Mouse (Mus musculus): ENCODE data around the gene Sptbn4.

- TF ChIP-seq POLR2A (IDR thresholded peaks at IDR 0.05; ENCODE audit: borderline replicate concordance, low read depth, low read length) = no peak
- TF ChIP-seq CTCF (IDR thresholded peaks at IDR 0.05; ENCODE audit: low read depth, low read length) = no peak
Measured at GRCm38 (mm10) chr7:27451359-27451758, 3.9 kb upstream of the Sptbn4 start.
